11 mouse cellular contexts compared by ENCODE assay signal in the genomic region with DNA sequence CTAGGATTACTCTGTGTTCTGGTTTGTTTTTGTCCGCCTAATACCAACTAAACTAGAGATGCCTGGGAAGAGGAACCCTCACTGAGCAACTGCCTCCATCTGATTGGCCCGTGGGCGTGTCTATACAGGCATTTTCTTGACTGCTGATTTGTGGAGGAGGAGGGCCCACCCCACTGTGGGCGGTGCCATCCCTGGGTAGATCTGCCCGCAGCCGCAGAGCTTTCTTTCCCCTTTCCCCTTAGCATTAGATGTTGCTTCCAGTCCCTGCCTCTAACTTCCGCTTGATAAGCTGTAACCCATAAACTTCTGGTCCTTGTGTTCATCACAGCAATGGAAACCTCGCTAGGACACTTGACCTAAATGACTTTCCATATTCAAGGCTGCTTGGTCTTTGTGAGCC.
DNase-seq lines count a peak whose midpoint lies in the region; ATAC-seq lines count a peak whose summit lies in the region.
"Had no signal": no experiment of that assay in that cellular context is flagged by ENCODE, and none has a peak within 500 bp of the region (broad histone marks: within the 10 kb centered on the region; RNA-seq: fewer than 3 reads in every experiment).

No protein-coding gene starts in this region.

- H3K27me3 ChIP-seq in hindbrain, embryonic 11.5 days (ENCODE audit: control insufficient read depth, insufficient read depth, low read length), result no peaks in the 10 kb centered on the region; the same call in 1 of the 2 replicates
- peaks cover 8% of the 10 kb centered on the region; the same call in 1 of the 2 replicates for H3K27me3 ChIP-seq in hindbrain, embryonic 14.5 days (ENCODE audit: control insufficient read depth, insufficient read depth, low read length)
- H3K27me3 ChIP-seq in liver, embryonic 11.5 days (replicated peaks; ENCODE audit: control insufficient read depth, insufficient read depth, low read length), result no peaks in the 10 kb centered on the region
- no peaks in the 10 kb centered on the region for H3K27me3 ChIP-seq in stomach, embryonic 15.5 days (replicated peaks)
- H3K27me3 ChIP-seq in heart, embryonic 11.5 days (ENCODE audit: control insufficient read depth, insufficient read depth, low read length), result peaks cover 7% of the 10 kb centered on the region; the same call in 1 of the 2 replicates

- 35% methylated on average over 8 of the region's 8 CpGs for WGBS in hindbrain, embryonic 11.5 days
- WGBS in hindbrain, embryonic 14.5 days, result 35% methylated on average over 8 of the region's 8 CpGs
- WGBS in liver, embryonic 11.5 days, result 17% methylated on average over 8 of the region's 8 CpGs
- 29% methylated on average over 8 of the region's 8 CpGs for WGBS in stomach, embryonic 15.5 days
- WGBS in heart, embryonic 11.5 days (ENCODE audit: insufficient replicate concordance), result 18% methylated on average over 8 of the region's 8 CpGs

- H3K9me3 ChIP-seq in hindbrain, embryonic 11.5 days (ENCODE audit: control insufficient read depth, low read length), result no peaks in the 10 kb centered on the region
- no peaks in the 10 kb centered on the region for H3K9me3 ChIP-seq in hindbrain, embryonic 14.5 days (ENCODE audit: control insufficient read depth, low read length)
- H3K9me3 ChIP-seq in liver, embryonic 11.5 days (ENCODE audit: control insufficient read depth, low read length), result no peaks in the 10 kb centered on the region
- no peaks in the 10 kb centered on the region for H3K9me3 ChIP-seq in stomach, embryonic 15.5 days
- H3K9me3 ChIP-seq in heart, embryonic 11.5 days (replicated peaks; ENCODE audit: control insufficient read depth, low read length), result no peaks in the 10 kb centered on the region
- H3K9me3 ChIP-seq: heart, embryonic 13.5 days; neural tube, embryonic 13.5 days had no signal

- no peak overlapping the region for H3K9ac ChIP-seq in hindbrain, embryonic 11.5 days (ENCODE audit: low read depth, low read length)
- no peak overlapping the region for H3K9ac ChIP-seq in hindbrain, embryonic 14.5 days
- no peak overlapping the region for H3K9ac ChIP-seq in liver, embryonic 11.5 days (ENCODE audit: low read depth, low read length)
- H3K9ac ChIP-seq in stomach, embryonic 15.5 days, result no peak overlapping the region
- no peak overlapping the region for H3K9ac ChIP-seq in heart, embryonic 11.5 days (ENCODE audit: low read depth, low read length)
- H3K9ac ChIP-seq: heart, embryonic 13.5 days; neural tube, embryonic 13.5 days had no signal

- H3K27ac ChIP-seq in hindbrain, embryonic 11.5 days (ENCODE audit: low read depth, low read length), result no peak overlapping the region
- H3K27ac ChIP-seq in hindbrain, embryonic 14.5 days, result no peak overlapping the region
- H3K27ac ChIP-seq in liver, embryonic 11.5 days (ENCODE audit: low read depth, low read length), result no peak overlapping the region
- H3K27ac ChIP-seq in stomach, embryonic 15.5 days, result no peak overlapping the region
- H3K27ac ChIP-seq in heart, embryonic 11.5 days (ENCODE audit: low read depth, low read length), result no peak overlapping the region
- H3K27ac ChIP-seq: heart, embryonic 13.5 days; neural tube, embryonic 13.5 days had no signal

- H3K4me1 ChIP-seq in hindbrain, embryonic 11.5 days (replicated peaks; ENCODE audit: control insufficient read depth, insufficient read depth, low read length), result no peaks in the 10 kb centered on the region
- no peaks in the 10 kb centered on the region for H3K4me1 ChIP-seq in hindbrain, embryonic 14.5 days (replicated peaks; ENCODE audit: control insufficient read depth, insufficient read depth, low read length)
- no peaks in the 10 kb centered on the region for H3K4me1 ChIP-seq in liver, embryonic 11.5 days (replicated peaks; ENCODE audit: control insufficient read depth, insufficient read depth, low read length)
- H3K4me1 ChIP-seq in stomach, embryonic 15.5 days, result no peaks in the 10 kb centered on the region; the same call in 1 of the 2 replicates
- no peaks in the 10 kb centered on the region for H3K4me1 ChIP-seq in heart, embryonic 11.5 days (ENCODE audit: control insufficient read depth, insufficient read depth, low read length)
- H3K4me1 ChIP-seq: neural tube, embryonic 13.5 days had no signal

- no peak for ATAC-seq in hindbrain, embryonic 11.5 days (ENCODE audit: low FRiP score)
- no peak for ATAC-seq in hindbrain, embryonic 14.5 days (ENCODE audit: low FRiP score)
- peak; percentile 98 for ATAC-seq in liver, embryonic 11.5 days (replicated peaks; ENCODE audit: low FRiP score)
- ATAC-seq in stomach, embryonic 15.5 days (ENCODE audit: insufficient read depth, low FRiP score, low read depth), result peak; percentile 56; the same call in 1 of the 2 replicates
- no peak for ATAC-seq in heart, embryonic 11.5 days (replicated peaks; ENCODE audit: insufficient number of reproducible peaks, low FRiP score, low TSS enrichment)

- DNase-seq in hindbrain, embryonic 11.5 days (ENCODE audit: low spot score), result peak; percentile 35
- DNase-seq in hindbrain, embryonic 14.5 days (ENCODE audit: low spot score), result no peak
- DNase-seq in R1 (ENCODE audit: low read depth, low spot score), result peak; percentile 94
- peak; percentile 72 for DNase-seq in liver, embryonic 11.5 days (ENCODE audit: low spot score)
- DNase-seq in right cerebral cortex, postnatal 25 days, result no peak
- DNase-seq in right cerebral cortex, postnatal 4 days, result no peak
- DNase-seq: layer of hippocampus, adult 9-11 months had no signal

- no peaks in the 10 kb centered on the region for H3K36me3 ChIP-seq in hindbrain, embryonic 11.5 days (ENCODE audit: control insufficient read depth, insufficient read depth, low read length)
- H3K36me3 ChIP-seq in hindbrain, embryonic 14.5 days (replicated peaks; ENCODE audit: control insufficient read depth, insufficient read depth), result no peaks in the 10 kb centered on the region
- H3K36me3 ChIP-seq in liver, embryonic 11.5 days (ENCODE audit: control insufficient read depth, insufficient read depth, low read length), result no peaks in the 10 kb centered on the region
- H3K36me3 ChIP-seq in stomach, embryonic 15.5 days, result no peaks in the 10 kb centered on the region
- H3K36me3 ChIP-seq in heart, embryonic 11.5 days (ENCODE audit: control insufficient read depth, insufficient read depth, low read length), result no peaks in the 10 kb centered on the region
- H3K36me3 ChIP-seq: heart, embryonic 13.5 days; neural tube, embryonic 13.5 days had no signal

- no peak overlapping the region for H3K4me3 ChIP-seq in hindbrain, embryonic 11.5 days (ENCODE audit: low read depth, low read length)
- H3K4me3 ChIP-seq in hindbrain, embryonic 14.5 days (replicated peaks; ENCODE audit: low read length), result no peak overlapping the region
- H3K4me3 ChIP-seq in liver, embryonic 11.5 days (ENCODE audit: low read depth, low read length), result no peak overlapping the region
- no peak overlapping the region for H3K4me3 ChIP-seq in stomach, embryonic 15.5 days (replicated peaks)
- H3K4me3 ChIP-seq in heart, embryonic 11.5 days (ENCODE audit: low read depth, low read length), result no peak overlapping the region
- H3K4me3 ChIP-seq: heart, embryonic 13.5 days; neural tube, embryonic 13.5 days had no signal

- no peak overlapping the region for H3K4me2 ChIP-seq in hindbrain, embryonic 11.5 days (replicated peaks; ENCODE audit: low read depth, low read length)
- H3K4me2 ChIP-seq in hindbrain, embryonic 14.5 days (replicated peaks), result no peak overlapping the region
- peak overlapping the region; percentile 11; the same call in 1 of the 2 replicates for H3K4me2 ChIP-seq in liver, embryonic 11.5 days
- no peak overlapping the region for H3K4me2 ChIP-seq in stomach, embryonic 15.5 days
- H3K4me2 ChIP-seq in heart, embryonic 11.5 days, result no peak overlapping the region
- H3K4me2 ChIP-seq: heart, embryonic 13.5 days; neural tube, embryonic 13.5 days had no signal

Comparison
In these comparisons a context has a peak if more than half of its experiments do, and no peak if none do; other contexts are left out.
1. DNase-seq: peak in hindbrain, embryonic 11.5 days (single experiment), R1 (single experiment) and liver, embryonic 11.5 days (single experiment); none in hindbrain, embryonic 14.5 days (single experiment), right cerebral cortex, postnatal 25 days (single experiment) and right cerebral cortex, postnatal 4 days (single experiment).
2. ATAC-seq: peak in liver, embryonic 11.5 days (single experiment) and stomach, embryonic 15.5 days (single experiment); none in hindbrain, embryonic 11.5 days (single experiment), hindbrain, embryonic 14.5 days (single experiment) and heart, embryonic 11.5 days (single experiment).